Mouse (Mus musculus): Measurements from ENCODE around the gene Chrnb1.

- TF ChIP-seq POLR2A (IDR thresholded peaks at IDR 0.05; ENCODE audit: insufficient read depth, low read depth, low read length) = no peak
- no peak for TF ChIP-seq CTCF (IDR thresholded peaks at IDR 0.05)
These were observed 41.5 kb downstream of the Chrnb1 start for GRCm38 (mm10) chr11:69754233-69754632.
